Mouse (Mus musculus): ENCODE measurements around the gene Pacrg. TPM values are rescaled to one million over a fixed set of nuclear protein-coding genes. Genes with fewer than 3 reads are reported as not detected.

The Pacrg gene
- polyA plus RNA-seq, 1 experiment from 2014 or later, result 3.7 TPM

DNA sequence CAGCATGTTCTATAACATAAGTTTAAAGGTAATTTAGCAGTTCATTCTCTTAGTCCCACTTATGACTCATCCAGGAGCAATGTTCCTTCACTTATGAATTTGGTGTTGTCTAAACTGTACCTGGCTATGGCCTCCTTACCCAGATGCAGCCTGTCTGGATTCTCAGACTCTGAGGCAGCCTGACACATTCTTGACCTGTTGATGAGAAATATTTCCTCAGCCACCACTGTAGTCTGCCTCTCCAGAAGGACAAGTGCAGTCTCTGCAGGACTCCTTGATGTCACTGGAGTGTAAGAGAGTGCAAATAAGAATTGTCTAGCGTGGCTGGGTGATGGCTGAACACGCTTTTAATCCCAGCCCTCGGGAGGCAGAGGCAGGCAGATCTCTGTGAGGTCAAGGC lies 373.0 kb downstream of the Pacrg start:
- no peaks in the 10 kb centered on the region for H3K36me3 ChIP-seq (ENCODE audit: control insufficient read depth, insufficient read depth, low read length)
- H3K27me3 ChIP-seq (ENCODE audit: control insufficient read depth, insufficient read depth, low read depth, low read length), result no peaks in the 10 kb centered on the region
- no peak overlapping the region for H3K27ac ChIP-seq (ENCODE audit: low read length)
- WGBS, result 74% methylated on average over 3 of the region's 3 CpGs
- H3K9ac ChIP-seq (ENCODE audit: low read length), result no peak overlapping the region
- H3K4me2 ChIP-seq (ENCODE audit: low read depth, low read length), result no peak overlapping the region
- peaks cover 22% of the 10 kb centered on the region for H3K4me1 ChIP-seq (replicated peaks; ENCODE audit: control insufficient read depth, insufficient read depth, low read length)
- H3K4me3 ChIP-seq (ENCODE audit: low read length), result no peak overlapping the region
- no peaks in the 10 kb centered on the region for H3K9me3 ChIP-seq (ENCODE audit: control insufficient read depth, low read length)
- ATAC-seq (ENCODE audit: low read depth), result no peak

DNA sequence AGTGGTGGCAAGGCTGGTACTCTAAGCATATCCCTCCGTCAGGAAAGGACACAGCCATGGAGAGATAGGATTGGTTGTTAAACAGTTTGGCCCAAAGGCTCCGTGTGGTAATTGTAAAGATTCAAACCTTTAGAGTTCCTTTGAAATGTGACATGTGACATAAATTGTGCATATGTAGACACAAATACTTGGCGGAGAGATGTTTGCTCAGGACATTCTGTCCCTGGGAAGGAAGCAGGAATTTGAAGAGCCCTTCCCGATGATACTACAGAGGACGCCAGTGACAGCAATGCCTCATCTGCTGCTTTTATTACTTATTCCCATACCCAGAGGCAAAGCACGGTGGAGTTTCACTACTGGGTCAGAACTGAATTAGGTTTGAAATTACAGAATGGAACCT lies 374.6 kb downstream of the Pacrg start:
- Histone ChIP-seq H3K4me3 (ENCODE audit: low read length) (no peak overlapping the region), H3K27me3 (ENCODE audit: control insufficient read depth, insufficient read depth, low read depth, low read length) (no peaks in the 10 kb centered on the region), H3K9me3 (ENCODE audit: control insufficient read depth, low read length) (no peaks in the 10 kb centered on the region), H3K36me3 (ENCODE audit: control insufficient read depth, insufficient read depth, low read length) (no peaks in the 10 kb centered on the region), H3K4me1 (replicated peaks; ENCODE audit: control insufficient read depth, insufficient read depth, low read length) (peaks cover 22% of the 10 kb centered on the region), H3K4me2 (ENCODE audit: low read depth, low read length) (no peak overlapping the region), H3K9ac (ENCODE audit: low read length) (no peak overlapping the region), H3K27ac (ENCODE audit: low read length) (peak overlapping the region; percentile 63)
- WGBS, result 54% methylated on average over 6 of the region's 6 CpGs
- no peak for ATAC-seq (ENCODE audit: low read depth)

DNA sequence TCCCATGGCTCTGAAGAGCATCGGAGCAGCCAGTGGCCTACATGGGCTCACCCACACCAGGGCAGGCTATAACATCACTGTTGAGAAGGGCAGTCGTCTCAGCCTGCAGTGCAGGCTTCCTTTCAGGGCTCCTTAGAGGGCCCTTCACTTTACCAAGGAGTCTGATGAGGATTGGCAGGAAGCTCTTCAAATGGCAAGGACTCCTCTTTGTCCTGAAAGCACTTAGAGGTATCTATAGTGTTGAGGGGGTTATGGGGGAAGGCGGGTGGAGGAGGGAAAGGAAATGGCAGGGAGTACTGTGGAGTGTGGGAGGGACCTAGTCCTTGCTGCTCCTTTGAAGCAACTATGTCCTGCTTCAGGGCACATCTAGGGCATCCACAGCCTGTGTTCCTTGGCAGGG lies 375.4 kb downstream of the Pacrg start:
- Histone ChIP-seq H3K4me3 (ENCODE audit: low read length) (no peak overlapping the region), H3K4me1 (replicated peaks; ENCODE audit: control insufficient read depth, insufficient read depth, low read length) (peaks cover 22% of the 10 kb centered on the region), H3K9me3 (ENCODE audit: control insufficient read depth, low read length) (no peaks in the 10 kb centered on the region), H3K4me2 (ENCODE audit: low read depth, low read length) (no peak overlapping the region), H3K27ac (ENCODE audit: low read length) (peak overlapping the region; percentile 63), H3K27me3 (ENCODE audit: control insufficient read depth, insufficient read depth, low read depth, low read length) (no peaks in the 10 kb centered on the region), H3K9ac (ENCODE audit: low read length) (no peak overlapping the region), H3K36me3 (ENCODE audit: control insufficient read depth, insufficient read depth, low read length) (no peaks in the 10 kb centered on the region)
- 66% methylated on average over 3 of the region's 3 CpGs for WGBS
- peak; percentile 82 for ATAC-seq (ENCODE audit: low read depth)

GRCm38 (mm10) chr17:10463626-10464025 lies 376.5 kb downstream of the Pacrg start:
- H3K9me3 ChIP-seq (ENCODE audit: control insufficient read depth, low read length), result no peaks in the 10 kb centered on the region
- H3K36me3 ChIP-seq (ENCODE audit: control insufficient read depth, insufficient read depth, low read length), result no peaks in the 10 kb centered on the region
- no peak overlapping the region for H3K9ac ChIP-seq (ENCODE audit: low read length)
- H3K27me3 ChIP-seq (ENCODE audit: control insufficient read depth, insufficient read depth, low read depth, low read length), result no peaks in the 10 kb centered on the region
- WGBS, result 58% methylated on average over 3 of the region's 3 CpGs
- H3K4me1 ChIP-seq (replicated peaks; ENCODE audit: control insufficient read depth, insufficient read depth, low read length), result peaks cover 22% of the 10 kb centered on the region
- peak; percentile 79 for ATAC-seq (ENCODE audit: low read depth)
- H3K27ac ChIP-seq (ENCODE audit: low read length), result peak overlapping the region; percentile 84
- H3K4me2 ChIP-seq (ENCODE audit: low read depth, low read length), result no peak overlapping the region
- H3K4me3 ChIP-seq (ENCODE audit: low read length), result no peak overlapping the region

DNA sequence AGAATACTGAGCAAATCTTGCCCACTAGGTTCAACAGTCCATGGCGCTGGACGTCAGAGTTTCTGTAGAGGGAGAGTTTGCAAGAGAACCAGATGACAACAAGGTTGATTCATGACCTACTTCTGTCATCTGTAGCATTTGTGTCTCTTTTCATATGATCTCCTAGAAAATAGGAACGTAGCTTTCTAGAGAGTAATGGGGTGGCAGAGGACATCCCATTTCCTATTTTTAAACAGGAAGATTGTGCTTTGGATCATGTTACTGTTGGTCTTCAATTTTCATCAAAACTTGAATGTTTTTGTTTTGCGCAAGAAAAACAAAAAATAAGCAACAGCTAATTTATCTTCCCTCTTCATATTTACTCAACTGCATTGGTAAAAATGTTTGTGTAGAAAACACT lies 379.2 kb downstream of the Pacrg start:
- no peaks in the 10 kb centered on the region for H3K27me3 ChIP-seq (ENCODE audit: control insufficient read depth, insufficient read depth, low read depth, low read length)
- H3K4me3 ChIP-seq (ENCODE audit: low read length), result no peak overlapping the region
- no peaks in the 10 kb centered on the region for H3K36me3 ChIP-seq (ENCODE audit: control insufficient read depth, insufficient read depth, low read length)
- no peaks in the 10 kb centered on the region for H3K9me3 ChIP-seq (ENCODE audit: control insufficient read depth, low read length)
- ATAC-seq (ENCODE audit: low read depth), result peak; percentile 20; the same call in 1 of the 2 replicates
- no peak overlapping the region for H3K27ac ChIP-seq (ENCODE audit: low read length)
- H3K4me1 ChIP-seq (replicated peaks; ENCODE audit: control insufficient read depth, insufficient read depth, low read length), result peaks cover 22% of the 10 kb centered on the region
- H3K9ac ChIP-seq (ENCODE audit: low read length), result no peak overlapping the region
- 53% methylated on average over 4 of the region's 4 CpGs for WGBS
- no peak overlapping the region for H3K4me2 ChIP-seq (ENCODE audit: low read depth, low read length)

GRCm38 (mm10) chr17:10458743-10459142 lies 381.4 kb downstream of the Pacrg start:
- no peak overlapping the region for H3K27ac ChIP-seq (ENCODE audit: low read length)
- H3K27me3 ChIP-seq (ENCODE audit: control insufficient read depth, insufficient read depth, low read depth, low read length), result no peaks in the 10 kb centered on the region
- H3K4me2 ChIP-seq (ENCODE audit: low read depth, low read length), result no peak overlapping the region
- H3K9me3 ChIP-seq (ENCODE audit: control insufficient read depth, low read length), result no peaks in the 10 kb centered on the region
- no peak overlapping the region for H3K4me3 ChIP-seq (ENCODE audit: low read length)
- no peaks in the 10 kb centered on the region for H3K36me3 ChIP-seq (ENCODE audit: control insufficient read depth, insufficient read depth, low read length)
- ATAC-seq (ENCODE audit: low read depth), result no peak
- peaks cover 7% of the 10 kb centered on the region for H3K4me1 ChIP-seq (replicated peaks; ENCODE audit: control insufficient read depth, insufficient read depth, low read length)
- H3K9ac ChIP-seq (ENCODE audit: low read length), result no peak overlapping the region

DNA sequence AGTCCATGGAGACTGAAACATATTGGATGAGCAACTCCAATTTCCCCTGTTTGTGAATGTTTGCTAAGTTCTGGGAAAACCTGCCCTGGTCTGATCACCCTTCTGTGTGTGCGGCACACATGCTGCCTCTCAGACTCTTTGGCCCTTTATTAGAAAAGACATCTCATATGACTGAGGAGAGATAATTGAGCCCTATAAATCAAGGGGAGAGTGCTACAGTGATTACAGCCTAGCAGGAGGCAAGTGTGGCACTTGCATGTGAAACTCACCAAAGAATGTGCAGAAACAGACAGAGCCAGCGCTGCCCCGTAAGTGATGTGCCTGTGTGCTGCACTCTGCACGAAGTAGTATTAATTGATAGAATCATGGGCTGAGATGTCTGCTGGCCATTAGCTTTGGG lies 383.7 kb downstream of the Pacrg start:
- no peak for ATAC-seq (ENCODE audit: low read depth)
- no peak overlapping the region for H3K4me3 ChIP-seq (ENCODE audit: low read length)
- no peaks in the 10 kb centered on the region for H3K36me3 ChIP-seq (ENCODE audit: control insufficient read depth, insufficient read depth, low read length)
- H3K27ac ChIP-seq (ENCODE audit: low read length), result no peak overlapping the region
- no peak overlapping the region for H3K9ac ChIP-seq (ENCODE audit: low read length)
- 86% methylated on average over 4 of the region's 4 CpGs for WGBS
- H3K9me3 ChIP-seq (ENCODE audit: control insufficient read depth, low read length), result no peaks in the 10 kb centered on the region
- H3K4me1 ChIP-seq (replicated peaks; ENCODE audit: control insufficient read depth, insufficient read depth, low read length), result no peaks in the 10 kb centered on the region
- H3K27me3 ChIP-seq (ENCODE audit: control insufficient read depth, insufficient read depth, low read depth, low read length), result no peaks in the 10 kb centered on the region
- no peak overlapping the region for H3K4me2 ChIP-seq (ENCODE audit: low read depth, low read length)

DNA sequence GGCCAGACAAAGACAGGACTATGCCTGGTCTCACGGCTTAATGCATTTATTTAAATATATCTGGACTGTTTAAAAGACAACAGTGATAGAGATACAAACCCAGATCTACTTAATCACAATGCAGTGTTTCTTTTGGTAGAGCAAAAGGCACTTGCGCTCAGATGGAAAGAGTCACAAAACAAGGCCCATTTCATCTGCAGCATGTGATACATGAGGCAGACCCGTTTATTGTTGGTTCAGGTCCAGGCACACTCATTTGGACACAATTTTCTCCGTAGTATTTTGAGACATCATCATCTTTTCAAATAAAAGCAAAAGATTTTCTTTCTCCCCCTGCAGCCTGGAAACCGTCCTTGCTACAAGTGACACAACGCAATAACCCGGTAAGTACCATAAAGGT lies 384.1 kb downstream of the Pacrg start:
- H3K9me3 ChIP-seq (ENCODE audit: control insufficient read depth, low read length), result no peaks in the 10 kb centered on the region
- H3K27me3 ChIP-seq (ENCODE audit: control insufficient read depth, insufficient read depth, low read depth, low read length), result no peaks in the 10 kb centered on the region
- H3K4me2 ChIP-seq (ENCODE audit: low read depth, low read length), result no peak overlapping the region
- no peak overlapping the region for H3K9ac ChIP-seq (ENCODE audit: low read length)
- no peak overlapping the region for H3K27ac ChIP-seq (ENCODE audit: low read length)
- H3K4me3 ChIP-seq (ENCODE audit: low read length), result no peak overlapping the region
- ATAC-seq (ENCODE audit: low read depth), result no peak
- H3K4me1 ChIP-seq (replicated peaks; ENCODE audit: control insufficient read depth, insufficient read depth, low read length), result no peaks in the 10 kb centered on the region
- H3K36me3 ChIP-seq (ENCODE audit: control insufficient read depth, insufficient read depth, low read length), result no peaks in the 10 kb centered on the region
- WGBS, result 82% methylated on average over 7 of the region's 7 CpGs

GRCm38 (mm10) chr17:10454406-10454805 lies 385.7 kb downstream of the Pacrg start:
- no peak overlapping the region for H3K4me3 ChIP-seq (ENCODE audit: low read length)
- H3K4me1 ChIP-seq (replicated peaks; ENCODE audit: control insufficient read depth, insufficient read depth, low read length), result no peaks in the 10 kb centered on the region
- no peaks in the 10 kb centered on the region for H3K27me3 ChIP-seq (ENCODE audit: control insufficient read depth, insufficient read depth, low read depth, low read length)
- H3K4me2 ChIP-seq (ENCODE audit: low read depth, low read length), result no peak overlapping the region
- H3K9me3 ChIP-seq (ENCODE audit: control insufficient read depth, low read length), result no peaks in the 10 kb centered on the region
- ATAC-seq (ENCODE audit: low read depth), result no peak
- 90% methylated on average over 8 of the region's 8 CpGs for WGBS
- no peak overlapping the region for H3K9ac ChIP-seq (ENCODE audit: low read length)
- no peaks in the 10 kb centered on the region for H3K36me3 ChIP-seq (ENCODE audit: control insufficient read depth, insufficient read depth, low read length)
- no peak overlapping the region for H3K27ac ChIP-seq (ENCODE audit: low read length)

DNA sequence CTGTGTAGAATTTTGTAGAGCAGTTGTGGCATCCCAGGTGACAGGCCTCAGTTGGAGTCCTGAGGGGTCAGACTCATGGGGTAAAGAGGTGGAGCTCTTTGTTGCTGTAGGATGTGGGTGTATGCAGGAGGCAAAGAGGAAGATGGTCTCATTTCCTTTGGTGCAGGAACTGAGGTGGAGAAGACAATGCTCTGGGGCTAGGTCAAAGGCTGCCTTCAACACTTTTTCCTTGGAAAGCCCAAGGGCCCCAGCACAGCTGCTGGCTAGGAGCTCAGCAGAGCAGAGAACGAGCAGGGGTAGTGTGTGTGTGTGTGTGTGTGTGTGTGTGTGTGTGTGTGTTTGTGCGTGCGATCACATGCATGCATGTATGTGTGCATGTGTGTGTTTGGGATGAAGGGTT lies 387.3 kb downstream of the Pacrg start:
- Histone ChIP-seq H3K9me3 (ENCODE audit: control insufficient read depth, low read length) (no peaks in the 10 kb centered on the region), H3K4me3 (ENCODE audit: low read length) (no peak overlapping the region), H3K27me3 (ENCODE audit: control insufficient read depth, insufficient read depth, low read depth, low read length) (no peaks in the 10 kb centered on the region), H3K4me1 (replicated peaks; ENCODE audit: control insufficient read depth, insufficient read depth, low read length) (no peaks in the 10 kb centered on the region), H3K27ac (ENCODE audit: low read length) (peak overlapping the region; percentile 16; the same call in 1 of the 2 replicates), H3K9ac (ENCODE audit: low read length) (no peak overlapping the region), H3K4me2 (ENCODE audit: low read depth, low read length) (no peak overlapping the region), H3K36me3 (ENCODE audit: control insufficient read depth, insufficient read depth, low read length) (no peaks in the 10 kb centered on the region)
- 79% methylated on average over 3 of the region's 3 CpGs for WGBS
- peak; percentile 41; the same call in 1 of the 2 replicates for ATAC-seq (ENCODE audit: low read depth)
